Mouse (Mus musculus): ENCODE results near the gene St6galnac5.

The St6galnac5 gene

GRCm38 (mm10) chr3:152981988-152982387, at the start of gene St6galnac5:
St6galnac5 (minus strand) TSS chr3:152982246.
- no peak for DNase-seq

DNA sequence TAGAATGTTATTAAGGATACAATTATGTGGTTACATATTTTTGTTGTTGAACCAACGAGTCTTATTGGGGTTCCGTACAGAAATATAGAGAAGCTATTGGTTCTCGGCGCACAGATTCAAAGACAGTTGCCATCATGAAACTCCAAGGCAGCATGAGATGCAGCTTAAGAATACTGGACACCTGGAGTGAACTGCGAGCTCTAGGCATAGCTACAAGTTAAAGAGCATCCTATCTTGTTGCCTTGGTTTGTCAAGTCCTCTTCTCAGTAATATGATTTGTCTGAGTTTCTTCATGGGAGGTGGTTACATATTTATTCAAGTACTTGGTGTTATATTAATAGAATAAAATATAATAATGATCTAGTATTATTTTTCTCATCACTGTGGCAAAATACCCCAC, 48.7 kb upstream of the St6galnac5 start:
- DNase-seq = no peak

DNA sequence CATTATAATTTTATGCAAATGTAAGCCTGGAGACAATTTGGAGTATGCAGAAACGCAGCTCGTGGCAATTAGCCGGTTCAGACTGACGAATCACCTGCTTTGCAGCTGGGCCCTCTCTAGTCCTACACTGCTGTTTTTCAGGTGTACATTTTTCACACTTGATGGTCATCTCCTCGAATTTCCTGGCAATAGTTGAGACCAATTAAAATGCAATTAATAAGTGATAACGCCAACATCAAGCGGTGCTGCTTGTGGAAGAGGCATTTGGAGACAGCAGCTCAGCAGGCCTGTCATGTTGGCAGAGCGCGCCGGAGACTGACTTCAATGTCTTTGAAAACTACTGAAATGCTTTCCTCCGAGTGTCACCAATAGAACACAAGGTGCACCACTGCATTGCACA, 42.0 kb upstream of the St6galnac5 start:
- no peak for DNase-seq

GRCm38 (mm10) chr3:153018051-153018450, 36.0 kb upstream of the St6galnac5 start:
- no peak for DNase-seq

- DNase-seq = no peak
These were observed 34.3 kb upstream of the St6galnac5 start for GRCm38 (mm10) chr3:153016355-153016754.

- no peak for DNase-seq
These were observed 24.8 kb upstream of the St6galnac5 start for GRCm38 (mm10) chr3:153006893-153007292.

- DNase-seq = no peak
These were observed 16.9 kb upstream of the St6galnac5 start for GRCm38 (mm10) chr3:152998901-152999300.

DNA sequence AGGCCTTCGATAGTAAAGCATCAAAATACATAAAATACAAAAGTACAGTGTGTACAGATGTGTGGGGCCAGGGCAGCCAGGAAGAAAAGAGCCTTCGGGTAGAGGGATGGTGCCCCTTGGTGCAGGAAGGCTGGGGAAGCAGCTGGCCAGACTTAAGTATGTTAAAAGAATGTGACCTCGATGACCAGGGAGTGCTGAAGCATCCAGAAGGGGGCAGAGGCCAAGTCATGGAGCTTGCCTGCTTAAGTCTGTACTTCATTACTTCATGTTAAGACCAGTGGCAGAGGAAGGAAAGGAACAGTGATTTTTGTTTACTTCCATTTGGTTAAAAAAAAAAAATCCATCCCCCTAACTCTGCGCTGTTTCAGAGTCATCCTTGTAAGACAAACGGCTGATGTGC, 16.1 kb upstream of the St6galnac5 start:
- DNase-seq = no peak

GRCm38 (mm10) chr3:152993608-152994007, 11.6 kb upstream of the St6galnac5 start:
- no peak for DNase-seq

- DNase-seq = no peak
These were observed 8.7 kb upstream of the St6galnac5 start for GRCm38 (mm10) chr3:152990787-152991186.

DNA sequence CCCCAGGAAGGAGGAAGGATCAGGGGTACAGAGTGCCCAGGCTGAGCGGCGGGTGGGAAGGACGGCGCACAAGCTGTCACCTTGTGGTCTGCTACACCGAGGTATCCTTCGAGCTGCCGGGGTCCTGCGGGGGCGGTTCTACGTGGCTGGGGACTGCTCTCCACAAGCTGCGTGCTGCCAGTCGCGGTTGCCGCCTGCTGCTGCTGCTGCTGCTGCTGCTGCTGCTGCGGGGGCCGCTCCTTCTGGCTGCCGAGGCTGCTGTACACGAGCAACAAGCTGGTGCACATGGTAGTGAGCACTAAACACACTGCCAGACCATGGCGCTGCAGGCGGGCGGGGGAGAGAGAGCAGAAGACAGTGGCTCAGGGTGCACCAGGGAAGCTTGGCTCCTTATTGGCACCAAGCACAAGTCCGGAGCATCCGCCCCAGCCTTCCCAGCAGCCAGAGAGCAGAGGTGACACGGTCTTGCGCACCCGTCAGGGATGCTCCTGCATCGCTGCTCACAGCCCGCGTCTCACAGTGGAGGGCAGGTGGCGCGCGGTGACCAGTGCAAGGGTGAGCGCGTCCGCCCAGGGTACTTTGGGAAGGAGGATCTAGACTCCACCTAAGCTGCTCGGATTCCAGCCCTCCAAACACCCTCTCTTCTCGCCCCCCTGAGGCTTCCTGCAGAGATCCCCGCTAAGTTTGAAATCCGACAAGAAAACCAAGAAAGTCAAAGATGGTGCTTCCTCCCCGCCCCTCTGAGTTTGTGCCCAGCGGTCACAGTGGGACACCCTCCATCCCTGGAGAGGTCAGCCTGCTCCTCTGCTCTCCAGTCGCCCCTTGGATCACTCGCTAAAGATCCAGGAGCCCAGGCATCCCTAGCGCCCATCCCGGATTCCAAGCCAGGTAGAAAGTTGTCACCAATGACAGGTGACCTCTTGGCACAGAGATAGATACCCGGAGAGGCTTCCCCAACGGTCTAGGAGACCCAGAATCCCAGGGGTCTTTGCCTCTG, 770 bp downstream of the St6galnac5 start:
- peak; percentile 11 for DNase-seq

DNA sequence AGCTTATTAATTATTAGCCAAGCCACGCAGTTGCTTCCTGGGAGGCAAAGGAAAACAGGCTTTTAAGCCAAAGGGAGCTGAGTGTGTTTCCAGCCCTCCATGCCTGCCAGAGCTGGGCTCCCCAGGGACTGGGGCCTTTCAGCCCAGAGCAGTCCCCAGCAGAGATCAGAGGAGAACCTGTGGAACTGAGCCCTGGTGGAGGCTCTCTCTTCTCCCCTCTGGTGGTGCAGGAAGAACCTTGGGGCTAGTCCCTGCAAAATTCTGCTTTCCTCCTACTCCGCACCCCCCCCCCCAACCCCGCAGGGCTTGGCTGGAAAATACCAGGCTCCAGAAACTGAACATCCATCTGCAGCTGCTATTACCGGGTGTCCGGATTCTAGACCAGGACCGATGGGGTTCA, 1.6 kb downstream of the St6galnac5 start:
- no peak for DNase-seq

GRCm38 (mm10) chr3:152979481-152980092, 2.5 kb downstream of the St6galnac5 start:
- DNase-seq = no peak

DNA sequence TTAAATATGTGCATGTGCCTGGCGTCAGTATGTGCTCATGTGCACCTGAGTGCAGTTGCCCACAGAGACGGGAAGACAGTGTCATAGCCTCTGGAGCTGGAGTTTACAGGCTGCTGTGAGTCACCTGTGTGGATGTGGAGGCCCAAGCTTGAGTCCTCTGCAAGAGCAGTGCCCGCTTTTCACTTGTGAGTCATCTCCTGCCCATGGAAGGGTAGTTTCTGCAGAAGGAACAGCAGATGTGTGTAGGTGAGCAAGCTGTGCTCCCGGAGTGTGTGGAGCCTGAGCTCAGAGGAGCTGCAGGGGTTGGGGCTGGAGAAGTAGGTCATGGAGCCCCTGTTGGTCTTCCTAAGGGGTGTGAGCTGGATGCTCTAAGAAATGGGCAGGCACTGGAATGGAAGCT, 10.7 kb downstream of the St6galnac5 start:
- no peak for DNase-seq

DNA sequence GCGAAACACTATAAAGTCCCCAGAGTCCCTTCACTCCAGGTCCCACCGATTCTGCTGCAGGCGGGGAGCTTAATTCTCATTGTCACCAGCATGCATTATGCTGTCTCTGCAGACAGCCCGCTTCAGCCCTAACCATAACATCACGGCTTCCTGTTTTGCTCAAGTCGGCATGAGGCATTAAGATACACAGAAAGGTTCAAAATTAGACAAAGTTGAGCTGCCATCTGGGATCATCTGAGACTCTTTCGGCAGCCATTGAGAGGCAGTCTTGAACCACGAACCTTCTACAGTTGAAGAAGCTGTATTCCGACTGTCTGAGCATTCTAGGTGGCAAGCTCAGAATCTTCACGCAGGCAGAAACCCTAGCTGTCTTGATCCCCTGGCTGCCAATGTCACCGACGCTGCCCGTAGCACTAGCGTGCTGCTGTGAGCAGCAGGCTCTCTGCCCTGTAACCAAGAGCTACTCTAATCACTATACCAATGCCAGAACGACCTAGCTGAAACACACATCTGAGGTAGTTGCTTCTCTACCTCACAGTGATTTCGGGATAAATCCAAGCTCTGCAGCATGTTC, 12.2 kb downstream of the St6galnac5 start:
- no peak for DNase-seq

- no peak for DNase-seq
These were observed 20.1 kb downstream of the St6galnac5 start for GRCm38 (mm10) chr3:152961855-152962376.

GRCm38 (mm10) chr3:152958358-152959150, 23.5 kb downstream of the St6galnac5 start:
- DNase-seq = peak; percentile 35

GRCm38 (mm10) chr3:152956771-152957170, 25.3 kb downstream of the St6galnac5 start:
- no peak for DNase-seq

- DNase-seq = no peak
These were observed 26.0 kb downstream of the St6galnac5 start for GRCm38 (mm10) chr3:152956038-152956437.

- DNase-seq = no peak
These were observed 30.2 kb downstream of the St6galnac5 start for GRCm38 (mm10) chr3:152951634-152952545.

- DNase-seq = no peak
These were observed 31.1 kb downstream of the St6galnac5 start for GRCm38 (mm10) chr3:152950914-152951313.
